Mouse (Mus musculus) liver, embryonic 15.5 days (tissue): ENCODE results near the gene Olfr974. TPM values are rescaled to one million over a fixed set of nuclear protein-coding genes. Genes with fewer than 3 reads are reported as not detected.

Experiments
- polyA plus RNA-seq: library from polyadenylated mRNA; unstranded; fragments of >200 nt; fragmentation: Nextera tagmentation; extraction: Ambion mirVana; gene quantifications from 2 replicates; pipeline ENCODE4 v1.2.1, GENCODE M21; 2015

Gene Olfr974
- polyA plus RNA-seq, 1 experiment from 2014 or later, result not detected

Other genes starting within 250 kb of the Olfr974 start
- not detected in 2 replicates for gene Olfr149, start 230.4 kb upstream of the Olfr974 start, polyA plus RNA-seq
- gene Olfr965, start 226.1 kb upstream of the Olfr974 start, polyA plus RNA-seq, result not detected in 2 replicates
- gene Olfr150, start 206.5 kb upstream of the Olfr974 start, polyA plus RNA-seq, result not detected in 2 replicates
- gene Olfr967, start 191.3 kb upstream of the Olfr974 start, polyA plus RNA-seq, result not detected in 2 replicates
- gene Olfr968, start 154.2 kb upstream of the Olfr974 start, polyA plus RNA-seq, result not detected in 2 replicates
- gene Olfr969, start 146.6 kb upstream of the Olfr974 start, polyA plus RNA-seq, result not detected in 2 replicates
- gene Olfr970, start 128.6 kb upstream of the Olfr974 start, polyA plus RNA-seq, result not detected in 2 replicates
- not detected in 2 replicates for gene Olfr971, start 100.6 kb upstream of the Olfr974 start, polyA plus RNA-seq
- not detected in 2 replicates for gene Olfr972, start 71.1 kb upstream of the Olfr974 start, polyA plus RNA-seq
- not detected in 2 replicates for gene Olfr229, start 30.2 kb upstream of the Olfr974 start, polyA plus RNA-seq
- gene Olfr975, start 14.5 kb downstream of the Olfr974 start, polyA plus RNA-seq, result not detected in 2 replicates
- gene Olfr976, start 23.6 kb downstream of the Olfr974 start, polyA plus RNA-seq, result not detected in 2 replicates
- not detected in 2 replicates for gene Olfr978, start 54.6 kb downstream of the Olfr974 start, polyA plus RNA-seq
- not detected in 2 replicates for gene Olfr979, start 66.0 kb downstream of the Olfr974 start, polyA plus RNA-seq
- gene Olfr980, start 72.1 kb downstream of the Olfr974 start, polyA plus RNA-seq, result not detected in 2 replicates
- gene Olfr981, start 84.0 kb downstream of the Olfr974 start, polyA plus RNA-seq, result not detected in 2 replicates
- gene Olfr982, start 136.3 kb downstream of the Olfr974 start, polyA plus RNA-seq, result not detected in 2 replicates
- gene Olfr983, start 156.1 kb downstream of the Olfr974 start, polyA plus RNA-seq, result not detected in 2 replicates
- gene Olfr984, start 176.7 kb downstream of the Olfr974 start, polyA plus RNA-seq, result not detected in 2 replicates
- gene Olfr985, start 192.7 kb downstream of the Olfr974 start, polyA plus RNA-seq, result not detected in 2 replicates
- not detected in 2 replicates for gene Tmem225, start 210.6 kb downstream of the Olfr974 start, polyA plus RNA-seq
- gene Olfr986, start 243.4 kb downstream of the Olfr974 start, polyA plus RNA-seq, result not detected in 2 replicates